Mouse (Mus musculus) neutrophil, adult 5-6 weeks (primary cell): ENCODE measurements around the gene Rnf39. TPM values are rescaled to one million over a fixed set of nuclear protein-coding genes. Genes with fewer than 3 reads are reported as not detected.

Experiments used
- ATAC-seq: fragments of 151-379, 151-347 bp; 2 replicates; pipeline ENCODE4 v1.8.0; 2017; ENCODE audit warnings: mild to moderate bottlenecking, moderate TSS enrichment; ENCODE audit not compliant: insufficient number of reproducible peaks, poor library complexity, low FRiP score, severe bottlenecking; ENCODE audit errors: extremely low read depth
- total RNA-seq: library from RNA; stranded (forward); fragments of 200-1000 nt; gene quantifications from 2 replicates; pipeline ENCODE4 v1.2.3, GENCODE M21; 2017

Gene Rnf39
- 0.98 and 1.2 TPM in 2 replicates for total RNA-seq

GRCm38 (mm10) chr17:36942791-36943471, at the start of gene Rnf39:
Rnf39 (plus strand) TSS chr17:36942918.
- no peak for ATAC-seq

- ATAC-seq: no peak
Measured at GRCm38 (mm10) chr17:36893387-36893786, 49.3 kb upstream of the Rnf39 start.

GRCm38 (mm10) chr17:36896583-36896982, 46.1 kb upstream of the Rnf39 start:
- no peak for ATAC-seq

- no peak for ATAC-seq
Measured at GRCm38 (mm10) chr17:36897065-36897464, 45.7 kb upstream of the Rnf39 start.

GRCm38 (mm10) chr17:36897552-36898205, 45.0 kb upstream of the Rnf39 start, which contains the start of gene Trim31:
Trim31 (plus strand) TSS chr17:36898118.
- no peak for ATAC-seq

GRCm38 (mm10) chr17:36899376-36899775, 43.3 kb upstream of the Rnf39 start:
- ATAC-seq: no peak

- ATAC-seq: no peak
Measured at GRCm38 (mm10) chr17:36900001-36900400, 42.7 kb upstream of the Rnf39 start.

GRCm38 (mm10) chr17:36900691-36901090, 42.0 kb upstream of the Rnf39 start:
- no peak for ATAC-seq

GRCm38 (mm10) chr17:36903651-36904050, 39.1 kb upstream of the Rnf39 start:
- no peak for ATAC-seq

GRCm38 (mm10) chr17:36908235-36908634, 34.5 kb upstream of the Rnf39 start:
- ATAC-seq: no peak

- ATAC-seq: no peak
Measured at GRCm38 (mm10) chr17:36909802-36910201, 32.9 kb upstream of the Rnf39 start.

GRCm38 (mm10) chr17:36912031-36912430, 30.7 kb upstream of the Rnf39 start:
- ATAC-seq: no peak

GRCm38 (mm10) chr17:36914108-36914507, 28.6 kb upstream of the Rnf39 start:
- ATAC-seq: peak; percentile 63; the same call in 1 of the 2 replicates

- no peak for ATAC-seq
Measured at GRCm38 (mm10) chr17:36915076-36915475, 27.6 kb upstream of the Rnf39 start.

- ATAC-seq: no peak
Measured at GRCm38 (mm10) chr17:36920239-36920638, 22.5 kb upstream of the Rnf39 start.

- ATAC-seq: no peak
Measured at GRCm38 (mm10) chr17:36922715-36923114, 20.0 kb upstream of the Rnf39 start.

GRCm38 (mm10) chr17:36923491-36923890, 19.2 kb upstream of the Rnf39 start:
- ATAC-seq: no peak

- ATAC-seq: no peak
Measured at GRCm38 (mm10) chr17:36927496-36928120, 15.1 kb upstream of the Rnf39 start.

GRCm38 (mm10) chr17:36929236-36929932, 13.3 kb upstream of the Rnf39 start:
- no peak for ATAC-seq
